Mouse (Mus musculus) megakaryocyte, embryonic 14.5 days (primary cell): ENCODE results near the gene Foxf1. TPM values are rescaled to one million over a fixed set of nuclear protein-coding genes. Genes with fewer than 3 reads are reported as not detected.

Experiments
- H3K27me3 ChIP-seq: replicated peaks from 2 replicates; pipeline ENCODE3; 2012; ENCODE audit warnings: inconsistent platforms
- H3K36me3 ChIP-seq: replicated peaks from 2 replicates; pipeline ENCODE3; 2012; ENCODE audit warnings: low read length, inconsistent platforms, mixed read lengths
- H3K4me1 ChIP-seq: 2 replicates; pipeline ENCODE4 v1.6.1; 2012; ENCODE audit warnings: inconsistent platforms
- H3K4me3 ChIP-seq: replicated peaks from 2 replicates; pipeline ENCODE3; 2012; ENCODE audit warnings: moderate library complexity, mild to moderate bottlenecking, inconsistent platforms
- H3K9me3 ChIP-seq: 2 replicates; pipeline ENCODE4 v1.6.1; 2012; ENCODE audit warnings: inconsistent platforms
- FLI1 ChIP-seq: IDR thresholded peaks from 2 replicates; pipeline ENCODE4 v1.6.1; 2012; ENCODE audit warnings: low read length, inconsistent platforms, mixed read lengths
- GATA1 ChIP-seq: IDR thresholded peaks from 3 replicates; pipeline ENCODE4 v1.6.1; 2012; ENCODE audit warnings: mixed read lengths, low read length, inconsistent platforms, borderline replicate concordance
- polyA plus RNA-seq: library from polyadenylated mRNA; stranded (reverse); fragments of >175 nt; gene quantifications from 2 replicates; pipeline ENCODE4 v1.2.3, GENCODE M21; 2012; ENCODE audit warnings: low replicate concordance; ENCODE audit not compliant: insufficient read depth

Foxf1 gene
- polyA plus RNA-seq, result not detected in 2 replicates

GRCm38 (mm10) chr8:121084210-121084951 is at the start of gene Foxf1:
Gene Foxf1 (plus strand): TSS chr8:121084386.
- Histone ChIP-seq H3K9me3 (no peaks in the 10 kb centered on the region), H3K27me3 (peaks cover 99% of the 10 kb centered on the region), H3K4me1 (peaks cover 18% of the 10 kb centered on the region), H3K4me3 (peak within 1 kb of the TSS; percentile 83), H3K36me3 (no peaks in the 10 kb centered on the region)
- TF ChIP-seq FLI1 (no peak), GATA1 (no peak)

DNA sequence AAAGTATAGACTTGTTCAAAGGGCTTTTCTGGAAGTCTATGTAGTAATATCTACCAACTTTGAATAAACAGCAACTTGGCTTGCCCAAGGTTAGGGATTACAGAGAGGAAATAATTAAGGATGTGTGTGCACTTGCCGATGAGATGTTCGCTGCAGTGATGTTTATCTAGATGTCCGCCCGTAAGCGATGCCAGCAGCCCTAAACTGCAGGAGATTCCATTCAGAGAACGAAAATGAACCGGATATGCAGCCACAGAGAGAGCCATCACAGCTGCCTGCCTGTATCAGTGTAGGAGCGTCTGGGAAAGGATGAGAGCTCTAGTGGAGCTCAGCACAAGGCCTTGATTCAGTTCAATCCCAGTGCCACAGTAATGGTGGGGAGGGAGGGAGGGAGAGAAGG is 48.6 kb upstream of the Foxf1 start:
- Histone ChIP-seq H3K4me1 (no peaks in the 10 kb centered on the region), H3K36me3 (no peaks in the 10 kb centered on the region), H3K27me3 (peaks cover 85% of the 10 kb centered on the region), H3K9me3 (peaks cover 12% of the 10 kb centered on the region), H3K4me3 (no peak overlapping the region)
- TF ChIP-seq FLI1 (no peak), GATA1 (no peak)

DNA sequence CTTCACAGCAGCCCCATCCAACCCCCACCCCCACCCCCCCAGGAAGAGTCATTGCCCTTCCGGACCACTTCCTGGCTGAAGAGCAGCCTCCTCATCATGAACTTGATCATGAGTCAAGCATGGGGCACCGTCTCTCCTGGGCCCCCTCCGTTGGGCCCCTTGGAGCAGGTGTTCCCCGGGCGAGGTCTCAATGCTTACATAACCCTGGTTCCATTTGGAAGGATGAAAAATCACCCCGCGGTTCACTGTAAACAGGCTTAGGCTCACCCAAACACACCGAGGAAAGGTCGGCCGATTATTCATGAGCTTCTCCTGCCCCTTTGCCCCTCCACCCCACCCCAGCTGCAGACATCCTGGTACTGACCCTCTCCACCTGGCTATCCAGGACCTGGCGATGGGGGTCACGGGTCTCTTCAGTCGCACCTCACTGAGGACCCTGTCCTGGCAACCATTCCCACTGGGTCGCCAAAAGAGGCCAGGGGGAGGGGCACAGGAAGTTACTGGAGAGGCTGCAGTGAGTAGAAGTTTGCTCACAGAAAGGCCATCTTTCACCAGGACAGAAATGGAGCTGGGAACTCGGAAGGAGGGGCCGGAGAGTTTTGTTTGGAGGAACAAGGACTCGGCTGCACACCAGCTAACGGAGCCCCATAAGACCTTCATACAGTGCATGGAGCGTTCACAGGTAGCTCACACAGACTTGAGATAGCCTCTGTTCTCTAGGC is 40.3 kb upstream of the Foxf1 start:
- H3K36me3 ChIP-seq, result no peaks in the 10 kb centered on the region
- peaks cover 56% of the 10 kb centered on the region for H3K27me3 ChIP-seq
- H3K4me3 ChIP-seq, result no peak overlapping the region
- TF ChIP-seq GATA1, result no peak
- no peak for TF ChIP-seq FLI1
- H3K9me3 ChIP-seq, result peaks cover 18% of the 10 kb centered on the region
- no peaks in the 10 kb centered on the region for H3K4me1 ChIP-seq

DNA sequence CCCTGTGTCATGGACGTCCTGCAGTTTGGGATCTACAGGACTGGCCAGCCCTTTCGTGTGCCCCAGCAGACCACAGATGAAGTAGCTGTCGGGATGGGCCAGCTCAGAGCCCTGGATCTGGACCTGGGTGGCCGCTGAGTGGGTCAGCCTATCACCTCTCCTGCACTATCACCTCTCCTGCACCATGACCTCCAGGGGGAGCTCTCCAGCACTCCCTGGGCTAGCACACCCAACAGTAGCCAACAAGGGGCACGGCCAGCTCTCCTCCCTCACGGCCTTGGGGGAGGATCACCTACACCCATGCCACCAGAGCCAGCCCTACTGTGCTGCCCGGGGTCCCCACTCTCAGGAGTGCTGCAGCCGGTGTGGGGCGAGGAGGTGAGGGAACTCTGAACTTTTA is 36.7 kb upstream of the Foxf1 start:
- Histone ChIP-seq H3K27me3 (peaks cover 53% of the 10 kb centered on the region), H3K9me3 (peaks cover 18% of the 10 kb centered on the region), H3K36me3 (no peaks in the 10 kb centered on the region), H3K4me3 (no peak overlapping the region), H3K4me1 (peaks cover 4% of the 10 kb centered on the region)
- no peak for TF ChIP-seq GATA1
- no peak for TF ChIP-seq FLI1

DNA sequence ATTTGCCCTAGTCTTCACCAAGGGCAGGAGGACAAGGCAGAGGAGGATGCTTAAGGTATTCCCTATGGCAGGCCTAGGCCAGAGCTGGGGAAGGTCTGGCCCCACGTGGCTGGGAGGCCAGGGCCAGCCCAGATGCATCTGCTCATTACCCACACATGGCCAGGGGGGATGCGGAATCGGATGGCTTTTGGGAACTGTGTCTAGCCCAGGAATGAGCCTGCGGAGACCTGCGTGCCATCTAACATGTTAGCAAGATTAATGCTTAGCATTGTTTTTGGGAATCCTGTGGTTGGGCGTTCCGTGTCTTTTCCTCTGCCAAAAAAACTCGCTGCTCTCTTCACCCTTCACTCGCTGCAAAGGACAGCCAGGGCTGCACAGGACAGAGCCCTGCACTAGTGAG is 26.1 kb upstream of the Foxf1 start:
- no peak overlapping the region for H3K4me3 ChIP-seq
- H3K9me3 ChIP-seq, result peaks cover 3% of the 10 kb centered on the region; the same call in 1 of the 2 replicates
- no peaks in the 10 kb centered on the region for H3K36me3 ChIP-seq
- H3K27me3 ChIP-seq, result peaks cover 78% of the 10 kb centered on the region
- TF ChIP-seq FLI1, result no peak
- no peak for TF ChIP-seq GATA1
- H3K4me1 ChIP-seq, result no peaks in the 10 kb centered on the region

GRCm38 (mm10) chr8:121059098-121059497 is 25.1 kb upstream of the Foxf1 start:
- TF ChIP-seq GATA1, result no peak
- TF ChIP-seq FLI1, result no peak
- Histone ChIP-seq H3K9me3 (peaks cover 3% of the 10 kb centered on the region; the same call in 1 of the 2 replicates), H3K27me3 (peaks cover 86% of the 10 kb centered on the region), H3K4me1 (no peaks in the 10 kb centered on the region), H3K4me3 (peak overlapping the region; percentile 15), H3K36me3 (no peaks in the 10 kb centered on the region)

DNA sequence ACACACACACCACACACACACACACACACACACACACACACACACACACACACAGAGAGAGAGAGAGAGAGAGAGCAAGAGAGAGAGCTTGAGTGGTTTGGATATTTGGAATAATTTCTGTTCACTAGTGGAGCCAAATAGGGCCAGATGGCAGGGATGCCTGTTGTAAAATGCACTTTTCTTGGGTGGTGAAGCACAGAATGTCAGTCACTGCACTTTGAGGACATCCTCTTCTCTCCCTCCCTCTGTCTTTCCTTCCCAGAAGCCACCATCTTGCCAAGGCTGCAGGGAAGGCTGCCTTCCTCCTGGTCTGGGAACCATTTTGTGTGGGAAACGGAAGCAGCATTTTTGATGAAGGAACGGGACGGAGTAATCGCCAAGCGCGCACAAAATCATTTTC is 21.7 kb upstream of the Foxf1 start:
- TF ChIP-seq FLI1 (no peak), GATA1 (no peak)
- Histone ChIP-seq H3K4me3 (no peak overlapping the region), H3K4me1 (no peaks in the 10 kb centered on the region), H3K9me3 (peaks cover 7% of the 10 kb centered on the region; the same call in 1 of the 2 replicates), H3K36me3 (no peaks in the 10 kb centered on the region), H3K27me3 (peaks cover 82% of the 10 kb centered on the region)

GRCm38 (mm10) chr8:121063649-121064048 is 20.5 kb upstream of the Foxf1 start:
- Histone ChIP-seq H3K9me3 (peaks cover 7% of the 10 kb centered on the region; the same call in 1 of the 2 replicates), H3K4me3 (no peak overlapping the region), H3K4me1 (no peaks in the 10 kb centered on the region), H3K27me3 (peaks cover 80% of the 10 kb centered on the region), H3K36me3 (no peaks in the 10 kb centered on the region)
- no peak for TF ChIP-seq GATA1
- no peak for TF ChIP-seq FLI1

- Histone ChIP-seq H3K36me3 (no peaks in the 10 kb centered on the region), H3K4me1 (peaks cover 5% of the 10 kb centered on the region; the same call in 1 of the 2 replicates), H3K27me3 (peaks cover 89% of the 10 kb centered on the region), H3K4me3 (no peak overlapping the region), H3K9me3 (no peaks in the 10 kb centered on the region)
- TF ChIP-seq FLI1, result no peak
- no peak for TF ChIP-seq GATA1
These were observed 12.7 kb upstream of the Foxf1 start for GRCm38 (mm10) chr8:121071454-121071853.

- H3K9me3 ChIP-seq, result no peaks in the 10 kb centered on the region
- no peaks in the 10 kb centered on the region for H3K36me3 ChIP-seq
- TF ChIP-seq GATA1 (no peak), FLI1 (no peak)
- H3K27me3 ChIP-seq, result peaks cover 97% of the 10 kb centered on the region
- no peak overlapping the region for H3K4me3 ChIP-seq
- H3K4me1 ChIP-seq, result peaks cover 6% of the 10 kb centered on the region
These were observed 11.6 kb upstream of the Foxf1 start for GRCm38 (mm10) chr8:121072406-121073130.
